Mouse (Mus musculus): Measurements from ENCODE around the gene Grb7. TPM values are rescaled to one million over a fixed set of nuclear protein-coding genes. Genes with fewer than 3 reads are reported as not detected.
A peak's percentile ranks its signal among the peaks of the same experiment; 100 is the strongest.

The Grb7 gene
- polyA plus RNA-seq (2015; fragmentation: Nextera tagmentation; extraction: Ambion mirVana): 1.3 and 5.0 TPM in 2 replicates

DNA sequence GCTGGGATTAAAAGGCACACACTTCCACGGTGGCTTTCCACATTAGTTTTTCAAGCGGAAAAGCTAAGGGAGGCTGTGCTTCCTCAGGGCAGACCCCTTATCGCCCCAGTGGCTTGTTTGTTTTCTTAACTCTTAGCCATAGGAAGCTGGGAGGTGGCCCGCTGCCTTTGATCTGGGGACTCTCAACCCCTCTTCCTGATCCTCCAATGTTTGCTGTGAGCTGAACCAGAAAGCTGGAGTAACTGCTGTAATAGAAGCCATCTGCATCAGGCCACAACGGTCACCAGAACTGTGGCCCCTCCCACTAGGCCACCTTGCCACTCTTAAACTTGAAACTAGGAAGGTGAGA lies at the start of gene Grb7:
Gene Grb7 (plus strand): TSS at position 182 of the 349 bp plus-strand sequence.
- no peak for ATAC-seq (replicated peaks; ENCODE audit: insufficient number of reproducible peaks, insufficient read depth, low FRiP score, low read depth)
- H3K9me3 ChIP-seq (replicated peaks): no peaks in the 10 kb centered on the region
- 31% methylated on average over 5 of the region's 5 CpGs for WGBS
- H3K4me3 ChIP-seq: peak within 1 kb of the TSS; percentile 36
- H3K4me2 ChIP-seq: peak within 1 kb of the TSS; percentile 57
- peak within 1 kb of the TSS; percentile 36; the same call in 1 of the 2 replicates for H3K27ac ChIP-seq
- H3K4me1 ChIP-seq (replicated peaks): peaks cover 22% of the 10 kb centered on the region
- no peak within 1 kb of the TSS for H3K9ac ChIP-seq
- H3K27me3 ChIP-seq: peaks cover 7% of the 10 kb centered on the region; the same call in 1 of the 2 replicates
- no peaks in the 10 kb centered on the region for H3K36me3 ChIP-seq

- no peak overlapping the region for H3K4me3 ChIP-seq
- peaks cover 37% of the 10 kb centered on the region for H3K4me1 ChIP-seq (replicated peaks)
- H3K27me3 ChIP-seq: no peaks in the 10 kb centered on the region
- WGBS: 89% methylated on average over 7 of the region's 7 CpGs
- no peak overlapping the region for H3K27ac ChIP-seq
- H3K9ac ChIP-seq: no peak overlapping the region
- H3K9me3 ChIP-seq (replicated peaks): no peaks in the 10 kb centered on the region
- no peak overlapping the region for H3K4me2 ChIP-seq
- no peaks in the 10 kb centered on the region; the same call in 1 of the 2 replicates for H3K36me3 ChIP-seq
- ATAC-seq (replicated peaks; ENCODE audit: insufficient number of reproducible peaks, insufficient read depth, low FRiP score, low read depth): no peak
These were observed 48.2 kb upstream of the Grb7 start for GRCm38 (mm10) chr11:98397946-98398345.

DNA sequence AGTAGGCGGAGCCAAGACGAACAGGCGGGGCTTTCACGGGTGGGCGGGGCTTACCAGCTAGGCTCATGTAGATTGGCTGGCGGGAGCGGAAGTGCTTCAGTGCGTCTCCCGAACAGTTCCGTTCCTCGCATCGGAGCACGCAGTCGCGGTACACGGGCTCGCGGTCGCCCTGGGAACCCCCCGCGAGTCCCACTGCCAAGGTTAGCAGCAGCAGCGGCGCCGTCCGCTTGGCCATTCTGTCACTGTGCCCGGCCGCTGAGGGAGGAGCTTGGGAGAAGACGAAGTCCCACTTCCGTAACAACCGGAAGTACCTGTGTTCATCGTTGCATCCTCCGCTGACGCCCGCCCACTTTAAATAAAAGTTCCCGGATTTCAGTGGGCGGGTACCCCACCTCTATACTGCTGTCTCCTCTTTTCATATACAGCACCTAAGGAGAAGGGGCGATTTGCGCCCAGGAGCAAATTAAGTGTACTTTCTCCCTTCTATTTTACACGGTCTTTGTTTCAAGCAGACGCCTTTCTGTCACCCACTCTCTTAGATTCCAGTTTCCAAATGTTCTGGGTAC lies 46.0 kb upstream of the Grb7 start, which contains the start of gene Pgap3:
Gene Pgap3 (minus strand): TSS at position 330 of the 566 bp plus-strand sequence.
- under 1% methylated on average over 40 of the region's 40 CpGs for whole genome bisulfite sequencing
- peak; percentile 86 for ATAC-seq (replicated peaks; ENCODE audit: insufficient number of reproducible peaks, insufficient read depth, low FRiP score, low read depth)

DNA sequence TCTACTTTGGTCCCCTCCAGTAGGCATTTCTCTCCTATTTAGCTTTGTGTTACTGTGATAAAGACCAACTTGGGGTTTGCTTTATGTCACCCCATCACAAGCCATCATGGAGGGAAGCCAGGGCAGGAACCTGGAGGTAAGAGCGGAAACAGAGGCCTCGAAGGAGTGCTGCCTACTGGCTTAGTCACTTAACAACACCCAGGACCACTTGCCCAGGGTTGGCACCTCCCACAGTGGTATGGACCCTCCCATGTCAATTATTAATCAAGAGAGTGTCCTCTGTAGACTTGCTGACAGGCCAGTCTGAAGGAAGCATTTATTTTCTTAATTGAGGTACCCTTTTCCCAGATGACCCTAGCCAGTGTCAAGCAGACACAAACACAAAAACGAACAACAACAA lies 45.4 kb upstream of the Grb7 start:
- Histone ChIP-seq H3K27ac (peak overlapping the region; percentile 98), H3K9ac (peak overlapping the region; percentile 70), H3K4me3 (peak overlapping the region; percentile 84), H3K27me3 (no peaks in the 10 kb centered on the region), H3K4me1 (replicated peaks) (peaks cover 12% of the 10 kb centered on the region), H3K9me3 (replicated peaks) (no peaks in the 10 kb centered on the region), H3K4me2 (peak overlapping the region; percentile 85), H3K36me3 (no peaks in the 10 kb centered on the region; the same call in 1 of the 2 replicates)
- ATAC-seq (replicated peaks; ENCODE audit: insufficient number of reproducible peaks, insufficient read depth, low FRiP score, low read depth): no peak
- 61% methylated on average over 3 of the region's 3 CpGs for WGBS

More for the DNA sequence above, 46.0 kb upstream of the Grb7 start, which contains the start of gene Pgap3:
- Histone ChIP-seq H3K27me3 (no peaks in the 10 kb centered on the region), H3K4me3 (peak within 1 kb of the TSS; percentile 84), H3K9me3 (replicated peaks) (no peaks in the 10 kb centered on the region), H3K36me3 (no peaks in the 10 kb centered on the region; the same call in 1 of the 2 replicates), H3K9ac (peak within 1 kb of the TSS; percentile 70), H3K4me2 (peak within 1 kb of the TSS; percentile 85), H3K27ac (peak within 1 kb of the TSS; percentile 98), H3K4me1 (replicated peaks) (peaks cover 14% of the 10 kb centered on the region)

DNA sequence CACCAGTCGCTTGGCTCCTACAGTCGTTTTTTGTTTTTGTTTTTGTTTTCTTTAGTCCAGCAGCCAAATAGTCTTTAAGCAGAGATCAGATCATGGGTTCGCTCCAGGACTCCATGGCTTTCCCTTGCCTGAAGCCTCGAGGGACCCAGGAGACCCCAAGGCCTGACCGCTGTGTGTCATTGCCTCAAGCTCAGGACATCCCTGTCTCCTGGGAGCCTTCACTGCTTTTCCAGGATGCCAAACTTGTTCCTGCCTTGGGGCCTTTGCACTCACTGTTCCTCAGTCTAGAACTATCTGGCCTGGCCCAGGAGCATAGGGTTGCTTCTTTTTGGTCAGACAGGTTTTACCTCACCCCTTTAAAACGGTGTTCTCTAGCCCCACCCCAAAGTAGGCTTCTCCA lies 39.6 kb upstream of the Grb7 start:
- Histone ChIP-seq H3K4me1 (replicated peaks) (peaks cover 19% of the 10 kb centered on the region), H3K9ac (no peak overlapping the region), H3K4me2 (no peak overlapping the region), H3K27ac (no peak overlapping the region), H3K9me3 (replicated peaks) (no peaks in the 10 kb centered on the region), H3K4me3 (no peak overlapping the region), H3K27me3 (no peaks in the 10 kb centered on the region), H3K36me3 (no peaks in the 10 kb centered on the region)
- ATAC-seq (replicated peaks; ENCODE audit: insufficient number of reproducible peaks, insufficient read depth, low FRiP score, low read depth): no peak
- WGBS: 68% methylated on average over 6 of the region's 6 CpGs

DNA sequence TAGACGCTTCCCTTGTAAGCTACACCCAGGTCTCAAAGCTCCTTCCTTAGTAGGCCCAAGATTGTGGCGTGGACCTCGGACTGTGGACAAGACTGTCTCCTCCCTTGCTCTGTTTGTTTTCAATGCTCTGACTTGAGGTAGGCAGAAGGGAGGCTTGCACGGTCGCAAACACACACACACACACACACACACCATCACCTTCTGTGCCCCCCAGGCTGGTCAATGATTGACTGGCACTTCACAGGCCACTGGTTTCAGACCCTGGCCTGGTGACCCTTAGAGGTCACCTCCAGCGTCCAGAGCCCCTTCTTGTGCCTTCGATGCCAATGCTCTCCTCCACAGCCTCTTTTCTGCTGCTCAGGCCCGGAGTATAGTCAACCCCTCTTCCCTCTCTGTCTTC lies 37.3 kb upstream of the Grb7 start:
- H3K4me3 ChIP-seq: no peak overlapping the region
- WGBS: 60% methylated on average over 8 of the region's 8 CpGs
- peak overlapping the region; percentile 47 for H3K4me2 ChIP-seq
- peaks cover 28% of the 10 kb centered on the region for H3K4me1 ChIP-seq (replicated peaks)
- no peak for ATAC-seq (replicated peaks; ENCODE audit: insufficient number of reproducible peaks, insufficient read depth, low FRiP score, low read depth)
- no peaks in the 10 kb centered on the region for H3K27me3 ChIP-seq
- peak overlapping the region; percentile 63 for H3K27ac ChIP-seq
- no peaks in the 10 kb centered on the region for H3K9me3 ChIP-seq (replicated peaks)
- H3K36me3 ChIP-seq: no peaks in the 10 kb centered on the region
- H3K9ac ChIP-seq: peak overlapping the region; percentile 21; the same call in 1 of the 2 replicates

GRCm38 (mm10) chr11:98409341-98409822 lies 36.8 kb upstream of the Grb7 start:
- peaks cover 33% of the 10 kb centered on the region for H3K4me1 ChIP-seq (replicated peaks)
- no peaks in the 10 kb centered on the region for H3K27me3 ChIP-seq
- no peak overlapping the region for H3K4me3 ChIP-seq
- H3K9me3 ChIP-seq (replicated peaks): no peaks in the 10 kb centered on the region
- H3K27ac ChIP-seq: peak overlapping the region; percentile 63
- peak overlapping the region; percentile 21 for H3K9ac ChIP-seq
- no peaks in the 10 kb centered on the region for H3K36me3 ChIP-seq
- peak; percentile 34; the same call in 1 of the 2 replicates for ATAC-seq (replicated peaks; ENCODE audit: insufficient number of reproducible peaks, insufficient read depth, low FRiP score, low read depth)
- 7% methylated on average over 10 of the region's 10 CpGs for WGBS
- peak overlapping the region; percentile 47 for H3K4me2 ChIP-seq

DNA sequence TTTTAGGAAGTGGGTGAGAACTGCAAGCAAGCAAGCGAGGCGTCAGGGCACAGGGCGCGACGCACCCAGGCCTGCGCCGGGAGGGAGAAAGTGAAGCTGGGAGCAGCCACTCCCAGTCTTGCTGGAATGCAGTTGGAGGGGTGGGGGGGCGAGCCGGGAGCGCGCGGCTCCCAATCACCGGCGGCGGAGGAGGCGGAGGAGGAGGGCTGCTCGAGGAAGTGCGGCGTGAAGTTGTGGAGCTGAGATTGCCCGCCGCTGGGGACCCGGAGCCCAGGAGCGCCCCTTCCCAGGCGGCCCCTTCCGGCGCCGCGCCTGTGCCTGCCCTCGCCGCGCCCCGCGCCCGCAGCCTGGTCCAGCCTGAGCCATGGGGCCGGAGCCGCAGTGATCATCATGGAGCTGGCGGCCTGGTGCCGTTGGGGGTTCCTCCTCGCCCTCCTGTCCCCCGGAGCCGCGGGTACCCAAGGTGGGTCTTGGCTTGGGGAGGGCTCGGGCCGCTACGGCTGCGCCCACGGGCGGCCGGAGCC lies 33.9 kb upstream of the Grb7 start, which contains the start of gene Erbb2:
Gene Erbb2 (plus strand): TSS at position 198 of the 524 bp plus-strand sequence.
- Histone ChIP-seq H3K36me3 (no peaks in the 10 kb centered on the region), H3K9me3 (replicated peaks) (no peaks in the 10 kb centered on the region), H3K9ac (peak within 1 kb of the TSS; percentile 99), H3K4me3 (peak within 1 kb of the TSS; percentile 98), H3K4me2 (peak within 1 kb of the TSS; percentile 75), H3K4me1 (replicated peaks) (peaks cover 59% of the 10 kb centered on the region), H3K27ac (peak within 1 kb of the TSS; percentile 98), H3K27me3 (no peaks in the 10 kb centered on the region)
- ATAC-seq (replicated peaks; ENCODE audit: insufficient number of reproducible peaks, insufficient read depth, low FRiP score, low read depth): peak; percentile 83
- under 1% methylated on average over 49 of the region's 49 CpGs for WGBS

GRCm38 (mm10) chr11:98412797-98413301 lies 33.3 kb upstream of the Grb7 start:
- Histone ChIP-seq H3K4me3 (peak overlapping the region; percentile 98), H3K36me3 (no peaks in the 10 kb centered on the region), H3K27me3 (no peaks in the 10 kb centered on the region), H3K27ac (peak overlapping the region; percentile 98), H3K4me1 (replicated peaks) (peaks cover 62% of the 10 kb centered on the region), H3K4me2 (peak overlapping the region; percentile 75), H3K9me3 (replicated peaks) (no peaks in the 10 kb centered on the region), H3K9ac (peak overlapping the region; percentile 99)
- under 1% methylated on average over 40 of the region's 40 CpGs for WGBS
- peak; percentile 50 for ATAC-seq (replicated peaks; ENCODE audit: insufficient number of reproducible peaks, insufficient read depth, low FRiP score, low read depth)

DNA sequence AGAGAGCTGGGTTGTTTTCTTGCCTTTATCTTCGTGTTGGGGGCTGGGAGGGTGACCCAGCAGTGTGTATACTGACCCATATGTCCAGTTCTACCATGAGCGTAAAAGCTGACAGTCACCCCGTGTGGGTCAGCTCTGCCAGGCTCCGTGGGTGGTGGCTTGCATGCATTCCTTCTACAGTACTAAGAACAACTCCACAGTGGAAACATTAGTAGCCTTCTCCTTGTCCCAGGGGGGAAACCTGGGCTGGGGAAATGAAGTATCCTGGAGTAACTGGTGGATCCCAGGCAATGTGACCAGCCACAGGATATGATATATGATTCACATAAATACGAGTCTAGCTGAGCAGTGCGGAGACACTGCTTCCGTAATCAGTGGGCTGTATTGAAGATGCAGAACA lies 32.5 kb upstream of the Grb7 start:
- peak overlapping the region; percentile 98 for H3K27ac ChIP-seq
- peak overlapping the region; percentile 75 for H3K4me2 ChIP-seq
- H3K36me3 ChIP-seq: no peaks in the 10 kb centered on the region
- ATAC-seq (replicated peaks; ENCODE audit: insufficient number of reproducible peaks, insufficient read depth, low FRiP score, low read depth): no peak
- H3K4me3 ChIP-seq: peak overlapping the region; percentile 98
- WGBS: 13% methylated on average over 7 of the region's 7 CpGs
- peaks cover 70% of the 10 kb centered on the region for H3K4me1 ChIP-seq (replicated peaks)
- H3K9me3 ChIP-seq (replicated peaks): no peaks in the 10 kb centered on the region
- no peaks in the 10 kb centered on the region for H3K27me3 ChIP-seq
- peak overlapping the region; percentile 99 for H3K9ac ChIP-seq

GRCm38 (mm10) chr11:98414162-98414561 lies 32.0 kb upstream of the Grb7 start:
- Histone ChIP-seq H3K36me3 (no peaks in the 10 kb centered on the region), H3K4me2 (peak overlapping the region; percentile 75), H3K9ac (peak overlapping the region; percentile 99; the same call in 1 of the 2 replicates), H3K9me3 (replicated peaks) (no peaks in the 10 kb centered on the region), H3K4me1 (replicated peaks) (peaks cover 70% of the 10 kb centered on the region), H3K4me3 (peak overlapping the region; percentile 98), H3K27me3 (no peaks in the 10 kb centered on the region), H3K27ac (peak overlapping the region; percentile 98; the same call in 1 of the 2 replicates)
- no peak for ATAC-seq (replicated peaks; ENCODE audit: insufficient number of reproducible peaks, insufficient read depth, low FRiP score, low read depth)
- WGBS: 20% methylated on average over 2 of the region's 2 CpGs

Measured in heart, embryonic 15.5 days (tissue).